Mouse (Mus musculus): Measurements from ENCODE around the gene Vwa1. TPM values are rescaled to one million over a fixed set of nuclear protein-coding genes. Genes with fewer than 3 reads are reported as not detected.
A peak's percentile ranks its signal among the peaks of the same experiment; 100 is the strongest.
"Not testable (repeated sequence)": the region's sequence is repeated elsewhere in the genome, so short reads cannot be mapped to it uniquely, and the experiment has no call there.

Gene Vwa1
- polyA plus RNA-seq, 1 experiment = 21.5 TPM

DNA sequence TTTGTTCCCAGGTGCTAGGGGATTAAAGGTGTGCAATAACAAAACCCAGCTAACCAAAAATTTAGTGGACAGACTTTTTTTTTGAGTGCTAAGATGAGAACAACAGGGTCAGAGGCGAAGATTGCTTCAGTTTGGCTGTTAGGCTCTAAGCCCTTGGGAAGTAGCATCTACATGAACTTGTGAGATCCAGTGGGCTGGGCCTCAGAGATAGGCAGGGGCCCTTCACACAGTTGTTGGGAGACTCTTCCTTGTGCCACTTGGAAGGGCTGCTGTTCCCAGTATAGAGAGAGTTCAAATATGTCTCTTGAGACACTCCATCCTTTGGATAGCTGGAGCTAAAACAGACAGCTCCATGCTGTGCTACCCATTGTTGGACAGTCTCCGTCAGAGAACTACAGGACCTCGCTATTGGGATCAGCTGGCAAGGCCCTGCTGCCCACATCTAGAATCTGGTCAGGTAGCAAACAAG, 15.6 kb upstream of the Vwa1 start, which contains the start of gene Ankrd65:
Ankrd65 (plus strand) TSS at position 419 of the 469 bp plus-strand sequence.
- no peak within 1 kb of the TSS for H3K4me3 ChIP-seq (ENCODE audit: extremely low read depth, insufficient read depth, insufficient read length)
- DNase-seq (ENCODE audit: low read depth in 1 of 2, low spot score in 2 of 2) = no peak
- no peaks in the 10 kb centered on the region for H3K36me3 ChIP-seq (ENCODE audit: control insufficient read depth, insufficient read depth, low read length)
- H3K4me1 ChIP-seq (ENCODE audit: control insufficient read depth, insufficient read depth, insufficient read length) = no peaks in the 10 kb centered on the region
- H3K27ac ChIP-seq (ENCODE audit: insufficient read depth, low read length) = no peak within 1 kb of the TSS
- no peak for TF ChIP-seq CTCF (IDR thresholded peaks at IDR 0.05; ENCODE audit: extremely low read depth, insufficient read depth, insufficient read length, insufficient replicate concordance)
- no peak for TF ChIP-seq POLR2A (IDR thresholded peaks at IDR 0.05; ENCODE audit: low read depth, low read length)
- no peaks in the 10 kb centered on the region for H3K27me3 ChIP-seq (ENCODE audit: control insufficient read depth, insufficient read depth, low read length)
- 88% methylated on average over 3 of the region's 3 CpGs for WGBS

- not testable (repeated sequence) for H3K27me3 ChIP-seq (ENCODE audit: control insufficient read depth, insufficient read depth, low read length); H3K4me1 ChIP-seq (ENCODE audit: control insufficient read depth, insufficient read depth, insufficient read length); H3K36me3 ChIP-seq (ENCODE audit: control insufficient read depth, insufficient read depth, low read length); H3K4me3 ChIP-seq (ENCODE audit: extremely low read depth, insufficient read depth, insufficient read length); H3K27ac ChIP-seq (ENCODE audit: insufficient read depth, low read length); DNase-seq (ENCODE audit: low read depth in 1 of 2, low spot score in 2 of 2)
- 77% methylated on average over 4 of the region's 4 CpGs for WGBS
Observed at GRCm38 (mm10) chr4:155788833-155789232, 14.3 kb upstream of the Vwa1 start.

- H3K27me3 ChIP-seq (ENCODE audit: control insufficient read depth, insufficient read depth, low read length) = peaks cover 2% of the 10 kb centered on the region; the same call in 1 of the 2 replicates
- DNase-seq (ENCODE audit: low read depth in 1 of 2, low spot score in 2 of 2) = no peak
- H3K4me3 ChIP-seq (ENCODE audit: extremely low read depth, insufficient read depth, insufficient read length) = no peak overlapping the region
- peaks cover 4% of the 10 kb centered on the region for H3K4me1 ChIP-seq (ENCODE audit: control insufficient read depth, insufficient read depth, insufficient read length)
- 61% methylated on average over 3 of the region's 3 CpGs for WGBS
- H3K36me3 ChIP-seq (ENCODE audit: control insufficient read depth, insufficient read depth, low read length) = no peaks in the 10 kb centered on the region
- no peak overlapping the region; the same call in 1 of the 2 replicates for H3K27ac ChIP-seq (ENCODE audit: insufficient read depth, low read length)
- TF ChIP-seq POLR2A (IDR thresholded peaks at IDR 0.05; ENCODE audit: low read depth, low read length) = no peak
- no peak for TF ChIP-seq CTCF (IDR thresholded peaks at IDR 0.05; ENCODE audit: extremely low read depth, insufficient read depth, insufficient read length, insufficient replicate concordance)
Observed at GRCm38 (mm10) chr4:155788300-155788699, 13.8 kb upstream of the Vwa1 start.

- Histone ChIP-seq H3K4me1 (ENCODE audit: control insufficient read depth, insufficient read depth, insufficient read length) (peaks cover 4% of the 10 kb centered on the region), H3K4me3 (ENCODE audit: extremely low read depth, insufficient read depth, insufficient read length) (no peak within 1 kb of the TSS)
- 78% methylated on average over 5 of the region's 5 CpGs for WGBS
Observed at GRCm38 (mm10) chr4:155785819-155786218, 11.3 kb upstream of the Vwa1 start, which contains the start of gene Tmem88b. Tmem88b (minus strand) TSS chr4:155785874.

GRCm38 (mm10) chr4:155785246-155785645, 10.7 kb upstream of the Vwa1 start:
- Histone ChIP-seq H3K27ac (ENCODE audit: insufficient read depth, low read length) (no peak overlapping the region), H3K4me1 (ENCODE audit: control insufficient read depth, insufficient read depth, insufficient read length) (peaks cover 4% of the 10 kb centered on the region), H3K27me3 (ENCODE audit: control insufficient read depth, insufficient read depth, low read length) (peaks cover 2% of the 10 kb centered on the region; the same call in 1 of the 2 replicates), H3K36me3 (ENCODE audit: control insufficient read depth, insufficient read depth, low read length) (no peaks in the 10 kb centered on the region), H3K4me3 (ENCODE audit: extremely low read depth, insufficient read depth, insufficient read length) (no peak overlapping the region)
- no peak for DNase-seq (ENCODE audit: low read depth in 1 of 2, low spot score in 2 of 2)
- no peak for TF ChIP-seq POLR2A (IDR thresholded peaks at IDR 0.05; ENCODE audit: low read depth, low read length)
- no peak for TF ChIP-seq CTCF (IDR thresholded peaks at IDR 0.05; ENCODE audit: extremely low read depth, insufficient read depth, insufficient read length, insufficient replicate concordance)
- 91% methylated on average over 10 of the region's 10 CpGs for WGBS

More at GRCm38 (mm10) chr4:155785819-155786218, 11.3 kb upstream of the Vwa1 start, which contains the start of gene Tmem88b:
- no peak for DNase-seq (ENCODE audit: low read depth in 1 of 2, low spot score in 2 of 2)
- TF ChIP-seq POLR2A (IDR thresholded peaks at IDR 0.05; ENCODE audit: low read depth, low read length) = no peak
- TF ChIP-seq CTCF (IDR thresholded peaks at IDR 0.05; ENCODE audit: extremely low read depth, insufficient read depth, insufficient read length, insufficient replicate concordance) = no peak
- H3K27me3 ChIP-seq (ENCODE audit: control insufficient read depth, insufficient read depth, low read length) = peaks cover 2% of the 10 kb centered on the region; the same call in 1 of the 2 replicates
- H3K27ac ChIP-seq (ENCODE audit: insufficient read depth, low read length) = no peak within 1 kb of the TSS
- H3K36me3 ChIP-seq (ENCODE audit: control insufficient read depth, insufficient read depth, low read length) = no peaks in the 10 kb centered on the region

GRCm38 (mm10) chr4:155784081-155784701, 9.7 kb upstream of the Vwa1 start:
- H3K27me3 ChIP-seq (ENCODE audit: control insufficient read depth, insufficient read depth, low read length) = peaks cover 2% of the 10 kb centered on the region; the same call in 1 of the 2 replicates
- H3K4me1 ChIP-seq (ENCODE audit: control insufficient read depth, insufficient read depth, insufficient read length) = peaks cover 4% of the 10 kb centered on the region
- DNase-seq (ENCODE audit: low read depth in 1 of 2, low spot score in 2 of 2) = peak in 1 of 2 experiments; percentile 69
- H3K27ac ChIP-seq (ENCODE audit: insufficient read depth, low read length) = no peak overlapping the region; the same call in 1 of the 2 replicates
- no peaks in the 10 kb centered on the region for H3K36me3 ChIP-seq (ENCODE audit: control insufficient read depth, insufficient read depth, low read length)
- WGBS = 1% methylated on average over 52 of the region's 52 CpGs
- TF ChIP-seq CTCF (IDR thresholded peaks at IDR 0.05; ENCODE audit: extremely low read depth, insufficient read depth, insufficient read length, insufficient replicate concordance) (peak; percentile 69), POLR2A (IDR thresholded peaks at IDR 0.05; ENCODE audit: low read depth, low read length) (no peak)
- H3K4me3 ChIP-seq (ENCODE audit: extremely low read depth, insufficient read depth, insufficient read length) = peak overlapping the region; percentile 60

GRCm38 (mm10) chr4:155783486-155784080, 9.1 kb upstream of the Vwa1 start:
- H3K4me3 ChIP-seq (ENCODE audit: extremely low read depth, insufficient read depth, insufficient read length) = peak overlapping the region; percentile 60; the same call in 1 of the 2 replicates
- no peak for DNase-seq (ENCODE audit: low read depth in 1 of 2, low spot score in 2 of 2)
- peaks cover 2% of the 10 kb centered on the region; the same call in 1 of the 2 replicates for H3K27me3 ChIP-seq (ENCODE audit: control insufficient read depth, insufficient read depth, low read length)
- H3K4me1 ChIP-seq (ENCODE audit: control insufficient read depth, insufficient read depth, insufficient read length) = peaks cover 4% of the 10 kb centered on the region
- H3K27ac ChIP-seq (ENCODE audit: insufficient read depth, low read length) = no peak overlapping the region
- TF ChIP-seq POLR2A (IDR thresholded peaks at IDR 0.05; ENCODE audit: low read depth, low read length) (no peak), CTCF (IDR thresholded peaks at IDR 0.05; ENCODE audit: extremely low read depth, insufficient read depth, insufficient read length, insufficient replicate concordance) (no peak)
- 45% methylated on average over 16 of the region's 16 CpGs for WGBS
- no peaks in the 10 kb centered on the region for H3K36me3 ChIP-seq (ENCODE audit: control insufficient read depth, insufficient read depth, low read length)

Measured in spleen, adult 2 months (tissue).